Mouse (Mus musculus) forebrain, embryonic 11.5 days (tissue): ENCODE measurements at regions not wholly inside any gene's neighbourhood (a gene's known extent, or its start where the extent isn't known, plus 50 kb on each side); places are given as distances from the start of the nearest gene placed in this dataset.
A peak's percentile ranks its signal among the peaks of the same experiment; 100 is the strongest.

Experiments
- ATAC-seq: fragments of 200-750 bp; cut with Nextera tagmentation; replicated peaks from 2 replicates; pipeline ENCODE4 v1.8.0; 2017; ENCODE audit warnings: moderate TSS enrichment; ENCODE audit not compliant: low FRiP score
- DNase-seq: peaks from one replicate; pipeline ENCODE4 v3.0.0-alpha.2; 2017; ENCODE audit warnings: low spot score
- H3K27ac ChIP-seq: fragments of 300-500 bp; sonication (generic); 2 replicates; pipeline ENCODE4 v1.5.1; 2014; ENCODE audit warnings: low read depth, low read length
- H3K27me3 ChIP-seq: fragments of 300-500 bp; sonication (generic); 2 replicates; pipeline ENCODE4 v1.6.1; 2014; ENCODE audit warnings: mild to moderate bottlenecking, low read length, mixed read lengths; ENCODE audit not compliant: control insufficient read depth, insufficient read depth
- H3K36me3 ChIP-seq: fragments of 300-500 bp; sonication (generic); 2 replicates; pipeline ENCODE4 v1.6.1; 2014; ENCODE audit warnings: mild to moderate bottlenecking, low read length, moderate library complexity, mixed read lengths; ENCODE audit not compliant: control insufficient read depth, insufficient read depth
- H3K4me1 ChIP-seq: fragments of 300-500 bp; sonication (generic); replicated peaks from 2 replicates; pipeline ENCODE4 v1.6.1; 2014; ENCODE audit warnings: low read length, mixed read lengths; ENCODE audit not compliant: control insufficient read depth, insufficient read depth
- H3K4me2 ChIP-seq: fragments of 300-500 bp; sonication (generic); 2 replicates; pipeline ENCODE4 v1.6.1; 2014; ENCODE audit warnings: low read depth, mild to moderate bottlenecking, low read length, moderate library complexity, mixed read lengths; ENCODE audit not compliant: severe bottlenecking
- H3K4me3 ChIP-seq: fragments of 300-500 bp; sonication (generic); 2 replicates; pipeline ENCODE4 v1.5.1; 2014; ENCODE audit warnings: low read depth, low read length
- H3K9ac ChIP-seq: fragments of 300-500 bp; sonication (generic); 2 replicates; pipeline ENCODE4 v1.6.1; 2014; ENCODE audit warnings: low read length
- H3K9me3 ChIP-seq: fragments of 300-500 bp; sonication (generic); 2 replicates; pipeline ENCODE4 v1.6.1; 2016; ENCODE audit warnings: low read length, mixed read lengths; ENCODE audit not compliant: control insufficient read depth
- WGBS: fragments of 180-500 bp; shearing (Covaris S2); extraction: QIAGEN DNeasy Blood & Tissue Kit; methylation state at CpG from one replicate; pipeline ENCODE4 v1.1.7; 2014; 5-methylcytosine and 5-hydroxymethylcytosine counted together

GRCm38 (mm10) chr1:155488966-155489661 is 68.8 kb upstream of the Acbd6 start:
- Histone ChIP-seq H3K27me3 (no peaks in the 10 kb centered on the region), H3K4me2 (no peak overlapping the region), H3K4me1 (peaks cover 2% of the 10 kb centered on the region; the same call in 1 of the 2 replicates), H3K9ac (no peak overlapping the region), H3K27ac (no peak overlapping the region), H3K9me3 (no peaks in the 10 kb centered on the region), H3K4me3 (no peak overlapping the region), H3K36me3 (no peaks in the 10 kb centered on the region)
- WGBS, result 78% methylated on average over 11 of the region's 11 CpGs
- ATAC-seq (no peak), DNase-seq (no peak)

GRCm38 (mm10) chr1:155490131-155490530 is 67.8 kb upstream of the Acbd6 start:
- Histone ChIP-seq H3K4me1 (peaks cover 2% of the 10 kb centered on the region; the same call in 1 of the 2 replicates), H3K36me3 (no peaks in the 10 kb centered on the region), H3K27me3 (no peaks in the 10 kb centered on the region), H3K4me2 (no peak overlapping the region), H3K4me3 (no peak overlapping the region), H3K9ac (no peak overlapping the region), H3K9me3 (no peaks in the 10 kb centered on the region), H3K27ac (no peak overlapping the region)
- 69% methylated on average over 7 of the region's 7 CpGs for WGBS
- no peak for DNase-seq
- no peak for ATAC-seq

- DNase-seq, result no peak
- peak; percentile 70 for ATAC-seq
- Histone ChIP-seq H3K9me3 (no peaks in the 10 kb centered on the region), H3K4me1 (peaks cover 2% of the 10 kb centered on the region; the same call in 1 of the 2 replicates), H3K9ac (peak overlapping the region; percentile 14; the same call in 1 of the 2 replicates), H3K4me2 (peak overlapping the region; percentile 43), H3K27me3 (no peaks in the 10 kb centered on the region), H3K27ac (no peak overlapping the region), H3K36me3 (no peaks in the 10 kb centered on the region), H3K4me3 (peak overlapping the region; percentile 8; the same call in 1 of the 2 replicates)
- 19% methylated on average over 24 of the region's 24 CpGs for WGBS
Measured at GRCm38 (mm10) chr1:155491205-155492026, 66.5 kb upstream of the Acbd6 start.

GRCm38 (mm10) chr1:155493333-155493732 is 64.6 kb upstream of the Acbd6 start:
- Histone ChIP-seq H3K27ac (no peak overlapping the region), H3K4me2 (no peak overlapping the region), H3K9ac (no peak overlapping the region), H3K36me3 (no peaks in the 10 kb centered on the region), H3K4me3 (no peak overlapping the region), H3K27me3 (no peaks in the 10 kb centered on the region), H3K4me1 (peaks cover 2% of the 10 kb centered on the region; the same call in 1 of the 2 replicates), H3K9me3 (no peaks in the 10 kb centered on the region)
- ATAC-seq (no peak), DNase-seq (no peak)
- WGBS, result 93% methylated on average over 6 of the region's 6 CpGs

GRCm38 (mm10) chr1:155493799-155494198 is 64.1 kb upstream of the Acbd6 start:
- H3K9ac ChIP-seq, result no peak overlapping the region
- H3K27ac ChIP-seq, result no peak overlapping the region
- no peaks in the 10 kb centered on the region for H3K36me3 ChIP-seq
- peaks cover 2% of the 10 kb centered on the region; the same call in 1 of the 2 replicates for H3K4me1 ChIP-seq
- no peaks in the 10 kb centered on the region for H3K9me3 ChIP-seq
- no peak overlapping the region for H3K4me2 ChIP-seq
- no peaks in the 10 kb centered on the region for H3K27me3 ChIP-seq
- 75% methylated on average over 4 of the region's 4 CpGs for WGBS
- DNase-seq, result no peak
- H3K4me3 ChIP-seq, result no peak overlapping the region
- ATAC-seq, result no peak

- H3K27ac ChIP-seq, result no peak overlapping the region
- no peak overlapping the region for H3K4me2 ChIP-seq
- H3K36me3 ChIP-seq, result no peaks in the 10 kb centered on the region
- ATAC-seq, result no peak
- WGBS, result 96% methylated on average over 2 of the region's 2 CpGs
- H3K9ac ChIP-seq, result no peak overlapping the region
- peaks cover 2% of the 10 kb centered on the region; the same call in 1 of the 2 replicates for H3K4me1 ChIP-seq
- DNase-seq, result no peak
- no peaks in the 10 kb centered on the region for H3K9me3 ChIP-seq
- no peak overlapping the region for H3K4me3 ChIP-seq
- H3K27me3 ChIP-seq, result no peaks in the 10 kb centered on the region
Measured at GRCm38 (mm10) chr1:155494347-155494746, 63.6 kb upstream of the Acbd6 start.

- Histone ChIP-seq H3K27ac (no peak overlapping the region), H3K9me3 (no peaks in the 10 kb centered on the region), H3K9ac (no peak overlapping the region), H3K4me2 (no peak overlapping the region), H3K27me3 (no peaks in the 10 kb centered on the region), H3K36me3 (no peaks in the 10 kb centered on the region), H3K4me3 (no peak overlapping the region), H3K4me1 (peaks cover 4% of the 10 kb centered on the region; the same call in 1 of the 2 replicates)
- 97% methylated on average over 1 of the region's 1 CpGs for WGBS
- ATAC-seq, result no peak
- DNase-seq, result no peak
Measured at GRCm38 (mm10) chr1:155499735-155500134, 58.2 kb upstream of the Acbd6 start.

GRCm38 (mm10) chr1:155502867-155503266 is 55.1 kb upstream of the Acbd6 start:
- H3K4me3 ChIP-seq, result no peak overlapping the region
- no peak for DNase-seq
- no peak overlapping the region for H3K4me2 ChIP-seq
- no peaks in the 10 kb centered on the region for H3K36me3 ChIP-seq
- H3K27me3 ChIP-seq, result no peaks in the 10 kb centered on the region
- no peaks in the 10 kb centered on the region for H3K9me3 ChIP-seq
- no peak overlapping the region for H3K9ac ChIP-seq
- peak; percentile 49; the same call in 1 of the 2 replicates for ATAC-seq
- H3K4me1 ChIP-seq, result peaks cover 4% of the 10 kb centered on the region; the same call in 1 of the 2 replicates
- no peak overlapping the region for H3K27ac ChIP-seq
- 41% methylated on average over 10 of the region's 10 CpGs for WGBS
